Comparison of ENCODE assay signal across 24 mouse cellular contexts in the genomic region with DNA sequence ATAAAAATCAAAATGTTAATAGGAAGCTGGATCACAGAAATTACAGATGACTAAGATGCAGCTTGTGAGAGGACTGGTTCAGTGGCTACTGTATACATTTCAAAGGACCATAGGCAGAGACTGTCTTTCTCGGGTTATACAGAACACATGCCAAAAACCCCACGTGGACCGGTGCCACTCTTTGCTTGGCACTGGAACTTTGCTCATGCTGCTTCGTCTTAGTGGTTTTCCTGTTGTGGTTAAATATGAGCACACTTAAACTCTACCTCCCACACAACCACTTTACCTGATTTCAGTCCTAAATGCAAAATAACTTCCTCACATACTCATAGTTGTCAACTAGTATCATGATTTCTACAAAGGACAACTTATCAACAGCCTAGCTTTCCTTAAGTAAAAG. TPM values are rescaled to one million over a fixed set of nuclear protein-coding genes. Genes with fewer than 3 reads are reported as not detected.
DNase-seq lines count a peak whose midpoint lies in the region; ATAC-seq lines count a peak whose summit lies in the region.
"Had no signal": no experiment of that assay in that cellular context is flagged by ENCODE, and none has a peak within 500 bp of the region (broad histone marks: within the 10 kb centered on the region; RNA-seq: fewer than 3 reads in every experiment).

No protein-coding gene starts in this region.

- no peak overlapping the region for H3K4me3 ChIP-seq in hindbrain, embryonic 16.5 days (ENCODE audit: low read length)
- H3K4me3 ChIP-seq: forebrain, embryonic 15.5 days; gastrocnemius, adult 2 months; hindbrain, embryonic 12.5 days; intestine, embryonic 15.5 days; left cerebral cortex, adult 2 months; megakaryocyte, embryonic 14.5 days had no signal

- H3K4me1 ChIP-seq in hindbrain, embryonic 16.5 days (ENCODE audit: control insufficient read depth, insufficient read depth, low read depth, low read length) = no peaks in the 10 kb centered on the region
- H3K4me1 ChIP-seq: hindbrain, embryonic 12.5 days; intestine, embryonic 15.5 days; megakaryocyte, embryonic 14.5 days had no signal

- no peaks in the 10 kb centered on the region for H3K27me3 ChIP-seq in hindbrain, embryonic 16.5 days (replicated peaks; ENCODE audit: control insufficient read depth, insufficient read depth, low read length)
- H3K27me3 ChIP-seq: forebrain, embryonic 15.5 days; hindbrain, embryonic 12.5 days; intestine, embryonic 15.5 days; megakaryocyte, embryonic 14.5 days had no signal

- WGBS in hindbrain, embryonic 16.5 days = 76% methylated on average over 4 of the region's 4 CpGs

- DNase-seq in lung, postnatal 25 days (ENCODE audit: low spot score) = peak; percentile 1
- DNase-seq in lung, adult 18-20 months = no peak
- peak; percentile 8 to 18 for DNase-seq in CD8-positive naive resting alpha-beta T cell, adult 2 months (ENCODE audit: low read depth in 2 of 2, low spot score in 2 of 2)
- DNase-seq in cerebellum, postnatal 14 days = peak; percentile 47 to 49
- DNase-seq in frontal cortex, postnatal 10 days (ENCODE audit: low spot score in 2 of 2) = no peak
- DNase-seq: gastrocnemius, adult 2 months; heart, postnatal 10 days; kidney, adult 9 months; kidney, postnatal 36 days; layer of hippocampus, adult 9-11 months; left cerebral cortex, postnatal 4 days; liver, postnatal 0 days; lung, postnatal 14 days; midbrain, embryonic 14.5 days; right cerebral cortex, postnatal 25 days had no signal

- no peak overlapping the region for H3K4me2 ChIP-seq in hindbrain, embryonic 16.5 days (ENCODE audit: low read length)
- H3K4me2 ChIP-seq: forebrain, embryonic 15.5 days; heart, embryonic 11.5 days; hindbrain, embryonic 12.5 days; intestine, embryonic 15.5 days had no signal

- H3K9me3 ChIP-seq in hindbrain, embryonic 16.5 days (ENCODE audit: control insufficient read depth, low read length) = no peaks in the 10 kb centered on the region
- H3K9me3 ChIP-seq: forebrain, embryonic 15.5 days; hindbrain, embryonic 12.5 days; intestine, embryonic 15.5 days; megakaryocyte, embryonic 14.5 days had no signal

- H3K9ac ChIP-seq in hindbrain, embryonic 16.5 days (ENCODE audit: low read depth, low read length) = no peak overlapping the region
- H3K9ac ChIP-seq: forebrain, embryonic 15.5 days; hindbrain, embryonic 12.5 days; intestine, embryonic 15.5 days; liver, postnatal 0 days had no signal

- 0 out of 2 replicates have a peak, but pooled peaks have one; percentile 26 for ATAC-seq in neutrophil, adult 5-6 weeks (ENCODE audit: extremely low read depth, insufficient number of reproducible peaks, low FRiP score, poor library complexity, severe bottlenecking)
- no peak for ATAC-seq in hindbrain, embryonic 16.5 days
- ATAC-seq: forebrain, embryonic 15.5 days; intestine, embryonic 15.5 days; liver, postnatal 0 days had no signal

- H3K36me3 ChIP-seq in hindbrain, embryonic 16.5 days (ENCODE audit: control insufficient read depth, insufficient read depth, low read length) = no peaks in the 10 kb centered on the region
- H3K36me3 ChIP-seq: forebrain, embryonic 15.5 days; hindbrain, embryonic 12.5 days; intestine, embryonic 15.5 days had no signal

- H3K27ac ChIP-seq in hindbrain, embryonic 16.5 days (ENCODE audit: low read depth, low read length) = no peak overlapping the region
- H3K27ac ChIP-seq: forebrain, embryonic 15.5 days; gastrocnemius, adult 2 months; hindbrain, embryonic 12.5 days; intestine, embryonic 15.5 days; left cerebral cortex, adult 2 months had no signal

RNA-seq across cellular contexts. Expression of gene Fgf13, which starts 59.6 kb away (rescaled TPM):
- 3.8 and 8.0 TPM in 2 replicates for total RNA-seq in neutrophil, adult 5-6 weeks (2017)
- 228 and 231 TPM in 2 replicates for polyA plus RNA-seq in hindbrain, embryonic 16.5 days (2015; fragmentation: Nextera tagmentation; extraction: Ambion mirVana)
- total RNA-seq: liver, adult 2 months had no signal
- polyA plus RNA-seq: liver, adult 2 months had no signal

Comparison
In these comparisons a context has a peak if more than half of its experiments do, and no peak if none do; other contexts are left out.
1. DNase-seq: peak in lung, postnatal 25 days (single experiment), CD8-positive naive resting alpha-beta T cell, adult 2 months (2 of 2) and cerebellum, postnatal 14 days (2 of 2); none in lung, adult 18-20 months (0 of 2) and frontal cortex, postnatal 10 days (0 of 2).